Mouse (Mus musculus): ENCODE data around the gene Lta. TPM values are rescaled to one million over a fixed set of nuclear protein-coding genes. Genes with fewer than 3 reads are reported as not detected.

Gene Lta
- total RNA-seq, 2 experiments from 2014 or later: 0.42 to 0.72 TPM

DNA sequence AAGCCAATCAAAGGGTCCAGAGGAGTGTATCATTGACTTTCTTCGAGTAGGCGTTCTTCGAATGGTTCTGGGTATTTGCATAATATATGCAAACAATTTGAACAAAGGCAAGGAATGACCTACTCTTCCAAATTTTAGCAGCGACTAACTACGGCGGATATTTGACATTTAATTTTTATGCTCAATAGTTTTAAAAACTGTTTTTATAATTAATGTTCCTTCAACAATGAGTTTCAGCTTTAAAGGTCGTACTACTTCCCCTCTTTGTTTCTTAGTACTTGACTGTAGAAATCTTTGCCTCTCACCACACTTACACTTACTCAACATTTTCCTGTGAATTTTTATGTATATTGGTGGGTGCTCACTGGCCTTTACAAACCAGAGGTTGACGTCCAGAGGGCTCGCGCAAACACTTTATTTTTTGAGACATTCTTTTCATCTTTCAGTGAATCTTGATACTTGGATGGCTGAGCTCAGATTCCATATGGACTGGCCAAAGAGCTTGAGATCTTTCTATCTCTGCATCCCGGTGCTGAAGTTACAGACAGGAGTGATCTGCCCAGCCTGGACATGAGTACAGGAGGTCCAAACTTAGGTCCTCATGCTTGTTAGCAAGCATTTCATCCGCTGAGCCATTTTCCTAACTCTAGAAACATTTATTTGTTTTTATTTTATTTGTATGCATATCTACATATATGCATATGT, 39.5 kb downstream of the Lta start:
- DNase-seq (ENCODE audit: low spot score in 2 of 2): no peak
- intact Hi-C loops (cut with DNase I): no loop called here

DNA sequence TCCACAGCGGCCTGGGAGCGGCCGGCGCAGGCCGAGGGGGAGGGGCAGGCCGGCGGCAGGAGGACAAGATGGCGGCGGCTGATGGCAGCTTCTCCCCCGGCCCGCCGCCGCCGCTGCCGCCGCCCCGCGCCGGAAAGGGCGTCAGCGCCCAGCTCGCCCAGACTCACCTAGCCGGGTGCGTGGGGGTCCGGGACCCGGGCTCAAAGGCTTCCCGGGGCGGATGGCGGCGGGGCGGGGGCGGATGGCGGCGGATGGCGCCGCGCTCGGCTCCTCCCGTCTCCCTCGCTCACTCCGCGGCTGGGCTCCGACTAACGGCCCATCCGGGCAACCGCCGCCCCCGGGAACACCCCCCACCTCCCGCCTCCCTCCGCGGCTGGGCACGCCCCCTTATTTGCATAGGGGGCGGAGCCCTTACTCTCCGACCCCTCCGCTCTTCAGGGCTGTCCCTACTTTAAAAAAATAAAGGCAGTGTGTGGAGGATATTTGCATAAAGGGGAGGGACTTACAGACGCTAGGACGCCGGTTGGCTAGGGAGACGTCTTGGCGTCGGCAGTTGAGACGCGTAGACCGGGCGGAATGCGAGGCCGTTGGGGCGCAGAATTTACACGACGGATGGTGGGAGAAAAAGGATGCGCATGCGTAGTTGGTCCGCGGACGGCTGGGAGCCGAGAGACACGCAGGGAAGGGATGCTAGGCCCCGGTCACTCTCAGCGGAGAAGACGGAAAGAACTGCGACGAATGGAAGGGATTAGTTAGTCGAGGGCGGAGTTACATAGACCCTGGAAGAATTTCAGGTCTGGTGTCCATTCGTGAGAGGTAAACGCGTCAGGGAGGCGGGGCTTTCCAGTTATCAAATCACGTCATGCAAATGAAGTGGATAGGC, 40.3 kb downstream of the Lta start, which contains the start of gene Prrc2a:
Gene Prrc2a (minus strand): TSS at position 330 of the 883 bp plus-strand sequence.
- intact Hi-C loops (cut with DNase I): no loop called here
- peak; percentile 99 for DNase-seq (ENCODE audit: low spot score in 2 of 2)

GRCm38 (mm10) chr17:35164218-35164567, 41.0 kb downstream of the Lta start:
- no peak for DNase-seq (ENCODE audit: low spot score in 2 of 2)
- intact Hi-C loops (cut with DNase I): no loop called here

- peak in 1 of 2 experiments; percentile 33 for DNase-seq (ENCODE audit: low spot score in 2 of 2)
- intact Hi-C loops (cut with DNase I): no loop called here
Observed at GRCm38 (mm10) chr17:35163326-35164081, 41.6 kb downstream of the Lta start.

DNA sequence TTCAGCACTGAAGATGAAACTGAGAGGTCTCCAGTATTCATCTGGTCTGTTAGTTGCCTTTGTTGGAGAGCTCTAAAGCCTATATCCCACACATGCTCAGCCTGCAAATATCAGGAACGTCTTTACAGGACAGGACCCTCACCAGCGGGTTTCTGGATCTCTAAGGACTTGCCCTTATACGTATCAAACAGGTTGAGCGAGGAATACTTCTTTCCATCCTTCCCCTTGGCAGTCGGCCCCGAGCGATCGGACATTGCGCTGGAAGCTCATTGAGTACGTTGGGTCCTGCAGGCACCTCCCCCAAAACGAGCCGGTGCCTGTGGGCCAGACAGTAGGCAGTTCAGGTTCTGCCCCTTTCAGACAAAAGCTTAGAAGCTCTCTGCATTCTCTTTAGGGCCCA, 42.4 kb downstream of the Lta start:
- no peak for DNase-seq (ENCODE audit: low spot score in 2 of 2)
- intact Hi-C loops (cut with DNase I): no loop called here

DNA sequence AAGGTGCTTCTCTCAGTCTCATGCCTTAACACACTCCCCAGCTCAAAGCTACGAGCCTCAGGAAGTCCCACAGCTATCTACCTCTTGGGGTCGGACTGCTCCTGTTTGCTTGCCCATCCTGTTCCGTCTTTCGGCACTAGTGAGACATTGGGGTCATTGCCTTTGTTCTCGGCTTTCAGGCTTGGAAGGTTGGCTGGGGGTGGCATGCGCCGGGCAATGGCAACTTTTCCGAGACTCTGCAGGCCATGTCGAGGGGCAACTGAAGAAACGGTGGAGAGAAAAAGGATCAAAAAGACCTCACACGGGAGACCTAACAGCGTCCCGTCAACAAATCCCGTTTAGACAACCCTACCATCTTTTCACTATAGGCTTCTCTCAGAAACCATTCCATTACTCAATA, 43.0 kb downstream of the Lta start:
- intact Hi-C loops (cut with DNase I): no loop called here

DNA sequence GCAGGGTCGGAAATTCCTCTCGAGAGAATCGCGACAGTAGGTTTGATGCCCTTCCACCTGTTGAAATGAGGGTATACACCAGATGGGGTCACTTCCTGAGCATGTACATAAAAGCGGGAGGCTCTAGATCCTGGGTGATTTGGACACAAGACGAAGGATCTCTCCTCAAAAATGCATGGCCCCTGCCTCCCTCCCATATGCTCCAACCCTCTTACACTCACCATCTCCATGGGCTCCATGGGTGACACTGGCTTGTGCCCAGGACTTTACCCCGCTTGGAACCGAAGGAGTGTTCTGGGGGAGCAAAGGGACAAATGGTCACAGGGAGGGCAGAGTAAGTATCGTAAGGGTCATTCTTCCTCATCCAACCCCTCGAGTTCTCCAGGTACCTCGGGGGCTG, 43.7 kb downstream of the Lta start:
- no peak for DNase-seq (ENCODE audit: low spot score in 2 of 2)
- intact Hi-C loops (cut with DNase I): no loop called here

More for the DNA sequence above, 43.0 kb downstream of the Lta start:
- no peak for DNase-seq (ENCODE audit: low spot score in 2 of 2)

DNA sequence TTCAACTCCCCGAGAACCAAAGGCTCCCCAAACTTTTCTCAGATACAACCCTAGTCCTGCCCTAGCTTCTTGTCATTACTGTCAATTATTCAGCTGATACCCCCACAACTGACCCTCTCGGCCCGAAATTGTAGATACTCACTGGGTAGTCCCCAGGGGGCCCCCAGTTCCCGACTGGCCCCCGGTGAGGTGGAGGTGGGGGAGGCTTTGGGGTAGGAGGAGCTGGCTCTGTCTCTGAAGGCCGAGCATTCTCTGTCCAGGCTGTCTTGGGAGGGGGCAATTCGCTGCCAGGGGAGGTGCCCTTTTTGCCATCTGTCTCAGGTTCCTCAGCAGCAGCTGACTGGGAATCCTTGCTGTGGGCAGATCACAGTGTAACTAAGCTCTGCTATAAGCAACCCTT, 45.5 kb downstream of the Lta start:
- intact Hi-C loops (cut with DNase I): no loop called here
- DNase-seq (ENCODE audit: low spot score in 2 of 2): no peak

GRCm38 (mm10) chr17:35158850-35159593, 46.1 kb downstream of the Lta start:
- no peak for DNase-seq (ENCODE audit: low spot score in 2 of 2)
- intact Hi-C loops (cut with DNase I): no loop called here

DNA sequence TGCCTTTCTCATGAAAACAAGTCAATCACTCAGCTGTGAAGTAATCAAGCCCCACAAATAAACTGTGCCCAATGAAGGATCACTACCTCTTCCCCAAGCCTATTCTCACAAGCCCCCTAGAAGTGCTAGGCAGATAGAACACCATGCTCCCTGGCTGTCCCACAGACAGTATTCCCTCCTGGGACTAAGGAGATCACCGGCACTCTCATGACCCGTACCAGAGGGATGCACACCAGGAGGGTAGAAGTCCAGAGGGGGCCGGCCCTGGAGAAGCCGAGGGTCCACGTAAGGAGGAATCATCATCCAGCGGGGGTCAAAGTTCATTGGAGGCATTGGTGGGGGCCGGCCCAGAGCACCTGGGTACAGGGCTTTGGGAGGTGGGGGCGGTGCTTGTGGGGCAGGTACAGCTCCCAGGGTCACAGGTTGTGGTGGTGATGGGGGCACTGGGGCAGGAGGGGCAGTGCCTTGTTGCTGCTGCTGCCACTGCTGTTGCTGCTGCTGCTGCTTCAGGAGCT, 47.4 kb downstream of the Lta start:
- intact Hi-C loops (cut with DNase I): no loop called here
- DNase-seq (ENCODE audit: low spot score in 2 of 2): no peak

DNA sequence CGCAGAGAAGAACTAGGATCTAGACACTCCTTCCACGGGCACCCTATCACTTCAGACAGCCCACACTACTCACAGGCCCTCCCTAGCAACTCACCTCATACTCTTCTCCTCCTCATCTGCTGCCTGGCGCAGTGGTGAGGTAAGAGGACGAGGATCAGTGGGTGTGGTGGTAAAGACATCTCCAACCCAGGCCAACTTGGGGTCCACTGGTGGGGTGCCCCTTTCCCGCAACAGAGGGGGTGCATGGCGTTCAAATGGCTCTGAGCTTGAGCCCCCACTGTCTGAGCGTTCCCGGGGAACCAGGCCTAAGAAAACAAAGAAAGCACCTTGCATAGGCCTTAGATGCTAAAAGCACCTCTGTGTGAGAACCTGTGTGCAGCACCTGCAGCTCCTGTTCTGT, 47.9 kb downstream of the Lta start:
- no peak for DNase-seq (ENCODE audit: low spot score in 2 of 2)
- intact Hi-C loops (cut with DNase I): no loop called here

GRCm38 (mm10) chr17:35156461-35157200, 48.5 kb downstream of the Lta start:
- intact Hi-C loops (cut with DNase I): no loop called here
- DNase-seq (ENCODE audit: low spot score in 2 of 2): no peak

DNA sequence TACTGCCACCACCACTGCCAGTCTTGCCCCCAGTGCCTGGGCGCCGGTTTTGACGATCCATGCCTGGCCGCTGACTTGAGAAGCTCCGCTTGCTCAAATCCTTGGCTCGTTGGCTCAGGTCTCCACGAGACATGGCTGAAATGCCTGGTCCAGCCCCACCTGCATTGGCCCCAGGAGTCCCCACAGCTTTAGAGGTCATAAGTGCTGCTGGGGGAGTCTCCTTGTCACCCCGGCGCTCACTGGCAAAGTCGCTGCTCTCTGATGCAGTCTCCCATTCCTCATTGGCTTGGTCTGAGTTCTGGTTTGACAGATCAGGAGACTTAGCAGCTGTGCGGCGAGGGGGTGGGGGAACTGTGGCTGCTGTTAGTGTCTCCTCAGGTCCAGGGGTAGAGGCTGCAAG, 49.7 kb downstream of the Lta start:
- DNase-seq (ENCODE audit: low spot score in 2 of 2): no peak
- intact Hi-C loops (cut with DNase I): loop anchor here (2.0 kb wide), 1 partner anchor 15 kb away; no protein-coding TSS in a partner anchor

DNA sequence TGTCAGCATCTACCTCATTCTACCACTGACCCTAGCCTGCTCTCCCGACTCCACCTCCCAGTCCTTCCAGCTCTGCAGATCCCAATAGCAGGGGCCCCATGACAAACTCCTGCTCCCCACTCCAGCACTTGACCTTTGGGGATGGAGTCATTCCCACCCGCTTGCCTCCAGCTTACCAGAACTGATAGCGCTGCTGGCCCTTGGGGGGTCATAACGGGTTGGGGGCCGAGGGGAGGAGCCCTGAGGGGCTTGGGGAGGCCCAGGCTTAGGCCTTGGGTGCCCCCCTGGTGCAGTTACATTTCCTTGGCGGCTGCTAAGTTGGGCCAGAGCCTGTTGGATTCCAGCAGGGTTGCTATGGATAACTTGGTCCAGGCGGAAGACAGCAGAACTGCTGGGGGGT, 50.5 kb downstream of the Lta start:
- intact Hi-C loops (cut with DNase I): loop anchor here (2.0 kb wide), 1 partner anchor 14 kb away; no protein-coding TSS in a partner anchor
- no peak for DNase-seq (ENCODE audit: low spot score in 2 of 2)

DNA sequence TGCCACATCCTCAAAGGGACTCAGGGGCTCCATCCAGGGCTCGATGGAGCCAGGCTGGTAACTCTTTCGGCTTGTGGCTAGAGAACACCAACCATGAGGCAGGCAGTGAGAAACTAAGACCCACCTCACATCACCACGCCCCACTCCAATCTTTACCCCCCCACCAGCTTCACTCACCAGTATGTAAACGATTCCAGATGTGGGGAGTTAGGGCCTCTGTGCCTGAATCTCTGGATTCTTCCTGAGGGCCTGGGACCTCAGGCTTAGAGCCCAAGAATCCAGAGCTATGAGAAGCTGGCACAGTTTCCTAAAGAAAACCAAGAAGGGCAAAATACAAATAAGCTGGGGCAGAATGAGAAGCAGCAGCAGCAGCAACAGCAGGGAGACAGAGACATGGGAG, 51.2 kb downstream of the Lta start:
- intact Hi-C loops (cut with DNase I): loop anchor here (2.0 kb wide), 1 partner anchor 13 kb away; no protein-coding TSS in a partner anchor
- no peak for DNase-seq (ENCODE audit: low spot score in 2 of 2)
